Mouse (Mus musculus) liver, adult 2 months (tissue): ENCODE results near the gene Sgsm3.

Experiments used
- CTCF ChIP-seq: fragments of 200-500 bp; IDR thresholded peaks from 2 replicates; pipeline ENCODE4 v1.5.1; 2011; ENCODE audit warnings: low read depth, low read length, control low read depth
- POLR2A ChIP-seq: fragments of 200-500 bp; IDR thresholded peaks from 2 replicates; pipeline ENCODE4 v1.6.1; 2011; ENCODE audit warnings: low read length, control low read depth; ENCODE audit not compliant: insufficient read depth; ENCODE audit errors: extremely low read depth

- no peak for TF ChIP-seq CTCF
- TF ChIP-seq POLR2A, result no peak
Observed at GRCm38 (mm10) chr15:81060975-81061374, 83.4 kb downstream of the Sgsm3 start.
